ENCODE assay signal across 9 mouse cellular contexts in genomic region chr12:84100071-84100470, GRCm38 (mm10). TPM values are rescaled to one million over a fixed set of nuclear protein-coding genes. Genes with fewer than 3 reads are reported as not detected.
DNase-seq lines count a peak whose midpoint lies in the region; ATAC-seq and TF ChIP-seq lines count a peak whose summit lies in the region.
"Had no signal": no experiment of that assay in that cellular context is flagged by ENCODE, and none has a peak within 500 bp of the region (broad histone marks: within the 10 kb centered on the region; RNA-seq: fewer than 3 reads in every experiment).

No protein-coding gene starts in this region.

- H3K4me1 ChIP-seq in heart, adult 2 months (ENCODE audit: control insufficient read depth, insufficient read depth, low read length), result no peaks in the 10 kb centered on the region; the same call in 1 of the 2 replicates
- H3K4me1 ChIP-seq in midbrain, embryonic 11.5 days (ENCODE audit: control insufficient read depth, insufficient read depth, low read length), result no peaks in the 10 kb centered on the region
- peaks cover 9% of the 10 kb centered on the region for H3K4me1 ChIP-seq in midbrain, embryonic 10.5 days
- H3K4me1 ChIP-seq in limb, embryonic 13.5 days, result 0 out of 2 replicates have a peak, but pooled peaks cover 4% of the 10 kb centered on the region
- peaks cover 4% of the 10 kb centered on the region for H3K4me1 ChIP-seq in stomach, embryonic 16.5 days (ENCODE audit: control insufficient read depth, insufficient read depth, low read length)

- WGBS in heart, adult 2 months, result 75% methylated on average over 1 of the region's 1 CpGs
- 80% methylated on average over 1 of the region's 1 CpGs for WGBS in midbrain, embryonic 11.5 days
- WGBS in midbrain, embryonic 10.5 days, result 81% methylated on average over 1 of the region's 1 CpGs
- 82% methylated on average over 1 of the region's 1 CpGs for WGBS in limb, embryonic 13.5 days
- WGBS in stomach, embryonic 16.5 days, result 71% methylated on average over 1 of the region's 1 CpGs

- no peaks in the 10 kb centered on the region for H3K79me2 ChIP-seq in heart, adult 2 months (replicated peaks; ENCODE audit: control insufficient read depth, insufficient read depth, low read length)

- TF ChIP-seq EP300 in heart, adult 2 months (IDR thresholded peaks at IDR 0.05; ENCODE audit: insufficient read depth, low read depth, low read length), result no peak

- no peaks in the 10 kb centered on the region for H3K27me3 ChIP-seq in heart, adult 2 months (ENCODE audit: control insufficient read depth, insufficient read depth, low read length)
- no peaks in the 10 kb centered on the region for H3K27me3 ChIP-seq in midbrain, embryonic 11.5 days (ENCODE audit: control insufficient read depth, insufficient read depth, low read length)
- H3K27me3 ChIP-seq in midbrain, embryonic 10.5 days (ENCODE audit: low read depth, poor library complexity, severe bottlenecking), result peaks cover 24% of the 10 kb centered on the region
- H3K27me3 ChIP-seq in limb, embryonic 13.5 days, result no peaks in the 10 kb centered on the region
- H3K27me3 ChIP-seq in stomach, embryonic 16.5 days (ENCODE audit: control insufficient read depth, insufficient read depth, low read length), result no peaks in the 10 kb centered on the region

- no peak for ATAC-seq in midbrain, embryonic 11.5 days (ENCODE audit: low FRiP score)
- no peak for ATAC-seq in limb, embryonic 13.5 days (ENCODE audit: low FRiP score, low read depth)
- no peak for ATAC-seq in stomach, embryonic 16.5 days (ENCODE audit: insufficient read depth, low FRiP score)

- TF ChIP-seq CTCF in heart, adult 2 months (IDR thresholded peaks at IDR 0.05), result no peak

- H3K9ac ChIP-seq in heart, adult 2 months (ENCODE audit: low read depth, low read length), result no peak overlapping the region
- H3K9ac ChIP-seq in midbrain, embryonic 11.5 days (ENCODE audit: low read length), result no peak overlapping the region
- no peak overlapping the region for H3K9ac ChIP-seq in limb, embryonic 13.5 days
- H3K9ac ChIP-seq in stomach, embryonic 16.5 days (ENCODE audit: low read length), result no peak overlapping the region

- H3K27ac ChIP-seq in heart, adult 2 months, result no peak overlapping the region
- H3K27ac ChIP-seq in midbrain, embryonic 11.5 days (ENCODE audit: low read depth, low read length), result no peak overlapping the region
- H3K27ac ChIP-seq in midbrain, embryonic 10.5 days (replicated peaks), result no peak overlapping the region
- H3K27ac ChIP-seq in limb, embryonic 13.5 days, result no peak overlapping the region
- no peak overlapping the region for H3K27ac ChIP-seq in stomach, embryonic 16.5 days (ENCODE audit: low read length)

- peak overlapping the region; percentile 78 for H3K4me2 ChIP-seq in midbrain, embryonic 11.5 days
- H3K4me2 ChIP-seq in limb, embryonic 13.5 days (replicated peaks), result peak overlapping the region; percentile 74
- peak overlapping the region; percentile 82 for H3K4me2 ChIP-seq in stomach, embryonic 16.5 days (ENCODE audit: low read depth, low read length)

- peak; percentile 62 for DNase-seq in heart, adult 11 months
- DNase-seq in heart, adult 2 months, result no peak
- DNase-seq in midbrain, embryonic 11.5 days (ENCODE audit: low spot score, missing footprints), result no peak
- no peak for DNase-seq in midbrain, embryonic 10.5 days (ENCODE audit: low spot score)
- DNase-seq in cerebellum, postnatal 10 days, result no peak
- DNase-seq in cerebellum, adult 11-12 months, result no peak

- H3K4me3 ChIP-seq in heart, adult 2 months, result no peak overlapping the region
- no peak overlapping the region; the same call in 1 of the 2 replicates for H3K4me3 ChIP-seq in midbrain, embryonic 11.5 days (ENCODE audit: low read depth, low read length)
- H3K4me3 ChIP-seq in midbrain, embryonic 10.5 days, result no peak overlapping the region
- H3K4me3 ChIP-seq in limb, embryonic 13.5 days, result no peak overlapping the region
- peak overlapping the region; percentile 59; the same call in 1 of the 2 replicates for H3K4me3 ChIP-seq in stomach, embryonic 16.5 days (replicated peaks; ENCODE audit: low read length)

- no peaks in the 10 kb centered on the region for H3K36me3 ChIP-seq in heart, adult 2 months (ENCODE audit: control insufficient read depth, insufficient read depth, low read length)
- no peaks in the 10 kb centered on the region for H3K36me3 ChIP-seq in midbrain, embryonic 11.5 days (ENCODE audit: control insufficient read depth, insufficient read depth, low read length)
- H3K36me3 ChIP-seq in midbrain, embryonic 10.5 days, result no peaks in the 10 kb centered on the region
- no peaks in the 10 kb centered on the region for H3K36me3 ChIP-seq in limb, embryonic 13.5 days
- H3K36me3 ChIP-seq in stomach, embryonic 16.5 days (ENCODE audit: control insufficient read depth, insufficient read depth, low read length), result no peaks in the 10 kb centered on the region

- intact Hi-C loops in heart, adult 2 months (cut with DNase I), result no loop called here

- H3K9me3 ChIP-seq in midbrain, embryonic 11.5 days (ENCODE audit: control insufficient read depth, low read length), result no peaks in the 10 kb centered on the region; the same call in 1 of the 2 replicates
- H3K9me3 ChIP-seq in midbrain, embryonic 10.5 days (replicated peaks), result peaks cover 6% of the 10 kb centered on the region
- peaks cover 5% of the 10 kb centered on the region; the same call in 1 of the 2 replicates for H3K9me3 ChIP-seq in limb, embryonic 13.5 days
- no peaks in the 10 kb centered on the region for H3K9me3 ChIP-seq in stomach, embryonic 16.5 days (replicated peaks; ENCODE audit: control insufficient read depth, low read length)

- TF ChIP-seq POLR2A in heart, adult 2 months (IDR thresholded peaks at IDR 0.05; ENCODE audit: insufficient read depth, low read depth, low read length), result no peak

RNA-seq across cellular contexts. Expression of gene Acot6, which starts 0.4 kb away (rescaled TPM):
- total RNA-seq in heart, adult 2 months (2021), result 1 to 10 TPM; 2.2 TPM
- polyA plus RNA-seq in heart, adult 2 months (2012; rRNA removed), result 1.5 and 2.6 TPM in 2 replicates
- 1.2 and 1.6 TPM in 2 replicates for polyA plus RNA-seq in midbrain, embryonic 11.5 days (2014; fragmentation: Nextera tagmentation; extraction: Ambion mirVana)
- 0.74 and 0.99 TPM in 2 replicates for polyA plus RNA-seq in midbrain, embryonic 10.5 days (2016; fragmentation: Nextera tagmentation; extraction: Ambion mirVana)
- polyA plus RNA-seq in limb, embryonic 13.5 days (2015; fragmentation: Nextera tagmentation; extraction: Ambion mirVana), result 1.1 and 1.3 TPM in 2 replicates
- 1.3 and 1.4 TPM in 2 replicates for polyA plus RNA-seq in stomach, embryonic 16.5 days (2015; fragmentation: Nextera tagmentation; extraction: Ambion mirVana)

RNA-seq across cellular contexts. Expression of gene Dnal1, which starts 14.1 kb away (rescaled TPM):
- 1 to 10 TPM; 6.9 to 7.9 TPM for total RNA-seq in heart, adult 2 months (2021)
- polyA plus RNA-seq in heart, adult 2 months (2012; rRNA removed), result 3.4 and 5.4 TPM in 2 replicates
- 4.9 and 5.4 TPM in 2 replicates for polyA plus RNA-seq in midbrain, embryonic 11.5 days (2014; fragmentation: Nextera tagmentation; extraction: Ambion mirVana)
- polyA plus RNA-seq in midbrain, embryonic 10.5 days (2016; fragmentation: Nextera tagmentation; extraction: Ambion mirVana), result 3.6 and 6.1 TPM in 2 replicates
- 6.1 and 7.8 TPM in 2 replicates for polyA plus RNA-seq in limb, embryonic 13.5 days (2015; fragmentation: Nextera tagmentation; extraction: Ambion mirVana)
- 2.8 and 3.4 TPM in 2 replicates for polyA plus RNA-seq in stomach, embryonic 16.5 days (2015; fragmentation: Nextera tagmentation; extraction: Ambion mirVana)

RNA-seq across cellular contexts. Expression of gene Acot5, which starts 30.9 kb away (rescaled TPM):
- not detected for total RNA-seq in heart, adult 2 months (2021)
- polyA plus RNA-seq in heart, adult 2 months (2012; rRNA removed), result not detected in 2 replicates
- not detected in 2 replicates for polyA plus RNA-seq in midbrain, embryonic 11.5 days (2014; fragmentation: Nextera tagmentation; extraction: Ambion mirVana)
- not detected in 2 replicates for polyA plus RNA-seq in midbrain, embryonic 10.5 days (2016; fragmentation: Nextera tagmentation; extraction: Ambion mirVana)
- not detected in 2 replicates for polyA plus RNA-seq in limb, embryonic 13.5 days (2015; fragmentation: Nextera tagmentation; extraction: Ambion mirVana)
- not detected in 2 replicates for polyA plus RNA-seq in stomach, embryonic 16.5 days (2015; fragmentation: Nextera tagmentation; extraction: Ambion mirVana)
- total RNA-seq: hematopoietic stem cell, adult 5-6 weeks had no signal

RNA-seq across cellular contexts. Expression of gene Acot3, which starts 48.1 kb away (rescaled TPM):
- total RNA-seq in heart, adult 2 months (2021), result under 1 TPM; 0.84 TPM
- 0.32 and 0.57 TPM in 2 replicates for polyA plus RNA-seq in heart, adult 2 months (2012; rRNA removed)
- 0.18 and 0.39 TPM in 2 replicates for polyA plus RNA-seq in midbrain, embryonic 11.5 days (2014; fragmentation: Nextera tagmentation; extraction: Ambion mirVana)
- 0.16 and 0.31 TPM in 2 replicates for polyA plus RNA-seq in midbrain, embryonic 10.5 days (2016; fragmentation: Nextera tagmentation; extraction: Ambion mirVana)
- polyA plus RNA-seq in limb, embryonic 13.5 days (2015; fragmentation: Nextera tagmentation; extraction: Ambion mirVana), result 0.17 and 0.20 TPM in 2 replicates
- polyA plus RNA-seq in stomach, embryonic 16.5 days (2015; fragmentation: Nextera tagmentation; extraction: Ambion mirVana), result 0.46 and 1.4 TPM in 2 replicates
- total RNA-seq: hematopoietic stem cell, adult 5-6 weeks had no signal

RNA-seq across cellular contexts. Expression of gene Pnma1, which starts 48.2 kb away (rescaled TPM):
- under 1 TPM; 0.10 to 0.20 TPM for total RNA-seq in heart, adult 2 months (2021)
- 0.04 and 0.06 TPM in 2 replicates for polyA plus RNA-seq in heart, adult 2 months (2012; rRNA removed)
- 3.4 and 3.8 TPM in 2 replicates for polyA plus RNA-seq in midbrain, embryonic 11.5 days (2014; fragmentation: Nextera tagmentation; extraction: Ambion mirVana)
- 2.1 and 3.3 TPM in 2 replicates for polyA plus RNA-seq in midbrain, embryonic 10.5 days (2016; fragmentation: Nextera tagmentation; extraction: Ambion mirVana)
- 1.0 and 1.4 TPM in 2 replicates for polyA plus RNA-seq in limb, embryonic 13.5 days (2015; fragmentation: Nextera tagmentation; extraction: Ambion mirVana)
- 0.70 and 0.71 TPM in 2 replicates for polyA plus RNA-seq in stomach, embryonic 16.5 days (2015; fragmentation: Nextera tagmentation; extraction: Ambion mirVana)
